Mouse (Mus musculus) heart, adult 2 months (tissue): ENCODE results near the gene Ubxn1. TPM values are rescaled to one million over a fixed set of nuclear protein-coding genes. Genes with fewer than 3 reads are reported as not detected.

Source experiments
- DNase-seq, 2 experiments: peaks; one replicate each; pipeline ENCODE4 v3.0.0; 2021
- H3K27ac ChIP-seq: fragments of 200-600 bp; 2 replicates; pipeline ENCODE4 v1.8.1; 2022
- H3K27me3 ChIP-seq: fragments of 200-500 bp; 2 replicates; pipeline ENCODE4 v1.6.1; 2012; ENCODE audit warnings: mild to moderate bottlenecking, low read length, inconsistent platforms, mixed read lengths; ENCODE audit not compliant: control insufficient read depth, insufficient read depth
- H3K36me3 ChIP-seq: fragments of 200-500 bp; 2 replicates; pipeline ENCODE4 v1.6.1; 2012; ENCODE audit warnings: low read length, inconsistent platforms; ENCODE audit not compliant: control insufficient read depth, insufficient read depth
- H3K4me1 ChIP-seq: fragments of 200-500 bp; 2 replicates; pipeline ENCODE4 v1.6.1; 2011; ENCODE audit warnings: low read length; ENCODE audit not compliant: control insufficient read depth, insufficient read depth
- H3K4me3 ChIP-seq: fragments of 200-600 bp; 2 replicates; pipeline ENCODE4 v1.8.1; 2022
- H3K79me2 ChIP-seq: fragments of 200-500 bp; replicated peaks from 2 replicates; pipeline ENCODE4 v1.6.1; 2012; ENCODE audit warnings: mild to moderate bottlenecking, inconsistent platforms, low read length, moderate library complexity, mixed read lengths; ENCODE audit not compliant: control insufficient read depth, insufficient read depth
- H3K9ac ChIP-seq: fragments of 200-500 bp; 2 replicates; pipeline ENCODE4 v1.6.1; 2012; ENCODE audit warnings: low read depth, mild to moderate bottlenecking, control low read depth, inconsistent platforms, low read length, mixed read lengths
- CTCF ChIP-seq: fragments of 200-600 bp; IDR thresholded peaks from 2 replicates; pipeline ENCODE4 v1.8.1; 2022; ENCODE audit warnings: antibody characterized with exemption, mild to moderate bottlenecking, moderate library complexity
- EP300 ChIP-seq: fragments of 200-500 bp; IDR thresholded peaks from 2 replicates; pipeline ENCODE4 v1.6.1; 2011; ENCODE audit warnings: low read depth, low read length, control low read depth; ENCODE audit not compliant: insufficient read depth
- POLR2A ChIP-seq: fragments of 200-500 bp; IDR thresholded peaks from 2 replicates; pipeline ENCODE4 v1.6.1; 2011; ENCODE audit warnings: mild to moderate bottlenecking, low read depth, low read length, control low read depth; ENCODE audit not compliant: insufficient read depth
- WGBS: fragments of 180-500 bp; shearing (Covaris S2); methylation state at CpG from one replicate; pipeline ENCODE4 v1.1.7; 2018; 5-methylcytosine and 5-hydroxymethylcytosine counted together
- intact Hi-C: fragments of 180-260 bp; cut with DNase I; formaldehyde crosslinking; loops from one replicate; pipeline ENCODE4 v1.15.1; 2025
- microRNA-seq, 2 experiments: library from miRNA; unstranded; fragments of <30 nt; microRNA quantifications; one replicate each; pipeline ENCODE4 v1.2.0; 2021
- polyA plus RNA-seq: library from polyadenylated mRNA; depleted of rRNA; stranded (reverse); fragments of >200 nt; gene quantifications from 2 replicates; pipeline ENCODE4 v1.2.3, GENCODE M21; 2012; rRNA removed
- total RNA-seq, 2 experiments: library from RNA; stranded (reverse); gene quantifications; 2 replicates each; pipeline ENCODE4 v1.2.3; 2021

The Ubxn1 gene
- total and polyA plus RNA-seq, 3 experiments: 60.7 to 135 (median 108) TPM

DNA sequence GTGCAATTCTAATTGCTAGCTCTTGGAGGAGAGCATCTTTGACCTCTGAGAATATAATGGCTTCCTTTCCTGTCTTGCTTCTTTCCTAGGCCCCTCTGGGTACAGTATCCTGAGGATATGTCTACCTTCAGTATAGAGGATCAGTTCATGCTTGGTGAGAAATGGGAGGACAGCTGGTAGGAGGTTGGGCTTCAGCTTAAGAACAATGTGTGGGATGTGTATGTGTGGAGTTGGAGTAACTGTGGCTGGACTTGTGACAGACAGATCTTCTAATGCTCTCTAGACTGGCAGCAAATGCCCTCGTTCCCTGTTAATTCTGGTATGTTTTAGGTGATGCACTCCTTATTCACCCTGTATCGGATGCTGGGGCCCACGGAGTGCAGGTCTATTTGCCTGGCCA is 42.9 kb downstream of the Ubxn1 start:
- no peaks in the 10 kb centered on the region for H3K27me3 ChIP-seq
- no peak overlapping the region for H3K27ac ChIP-seq
- TF ChIP-seq POLR2A (no peak), CTCF (no peak), EP300 (no peak)
- no peak for DNase-seq
- no peak overlapping the region for H3K9ac ChIP-seq
- no peaks in the 10 kb centered on the region for H3K79me2 ChIP-seq
- no peak overlapping the region for H3K4me3 ChIP-seq
- no peaks in the 10 kb centered on the region for H3K4me1 ChIP-seq
- H3K36me3 ChIP-seq: no peaks in the 10 kb centered on the region
- 99% methylated on average over 3 of the region's 3 CpGs for WGBS
- intact Hi-C loops: no loop called here

DNA sequence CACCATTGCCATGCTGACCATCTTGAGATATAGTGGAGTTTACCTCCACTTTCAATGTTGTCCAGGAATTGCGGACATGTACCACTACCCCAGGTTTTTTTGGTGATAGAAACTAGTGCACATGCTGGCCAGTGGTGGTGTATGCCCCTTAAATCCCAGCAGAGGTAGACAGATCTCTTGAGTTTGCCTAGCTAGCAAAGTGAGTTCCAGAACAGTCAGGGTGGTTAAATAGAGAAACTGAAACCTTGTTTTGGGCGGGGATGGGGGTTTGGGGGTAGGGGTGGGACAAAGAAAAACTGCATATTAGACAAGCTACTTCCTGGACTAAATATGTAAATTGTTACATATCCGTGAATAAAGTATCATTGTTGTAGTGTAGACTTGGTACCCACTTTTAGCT is 47.7 kb downstream of the Ubxn1 start:
- Histone ChIP-seq H3K36me3 (0 out of 2 replicates have a peak, but pooled peaks cover 3% of the 10 kb centered on the region), H3K27ac (no peak overlapping the region), H3K9ac (no peak overlapping the region), H3K4me3 (no peak overlapping the region), H3K4me1 (peaks cover 4% of the 10 kb centered on the region), H3K79me2 (no peaks in the 10 kb centered on the region), H3K27me3 (no peaks in the 10 kb centered on the region)
- intact Hi-C loops: no loop called here
- no peak for TF ChIP-seq POLR2A
- TF ChIP-seq CTCF: no peak
- TF ChIP-seq EP300: no peak
- WGBS: 89% methylated on average over 3 of the region's 3 CpGs
- no peak for DNase-seq

GRCm38 (mm10) chr19:8919684-8920072 is 48.4 kb downstream of the Ubxn1 start:
- H3K4me3 ChIP-seq: peak overlapping the region; percentile 94
- WGBS: 65% methylated on average over 6 of the region's 6 CpGs
- H3K36me3 ChIP-seq: 0 out of 2 replicates have a peak, but pooled peaks cover 3% of the 10 kb centered on the region
- no peaks in the 10 kb centered on the region for H3K79me2 ChIP-seq
- H3K9ac ChIP-seq: peak overlapping the region; percentile 25; the same call in 1 of the 2 replicates
- peak overlapping the region; percentile 95 for H3K27ac ChIP-seq
- H3K27me3 ChIP-seq: no peaks in the 10 kb centered on the region
- DNase-seq: no peak
- TF ChIP-seq EP300: no peak
- no peak for TF ChIP-seq POLR2A
- no peak for TF ChIP-seq CTCF
- intact Hi-C loops: loop anchor here (2.0 kb wide), 1 partner anchor 21 kb away; the partner anchor contains the start of gene Ganab
- peaks cover 4% of the 10 kb centered on the region for H3K4me1 ChIP-seq

DNA sequence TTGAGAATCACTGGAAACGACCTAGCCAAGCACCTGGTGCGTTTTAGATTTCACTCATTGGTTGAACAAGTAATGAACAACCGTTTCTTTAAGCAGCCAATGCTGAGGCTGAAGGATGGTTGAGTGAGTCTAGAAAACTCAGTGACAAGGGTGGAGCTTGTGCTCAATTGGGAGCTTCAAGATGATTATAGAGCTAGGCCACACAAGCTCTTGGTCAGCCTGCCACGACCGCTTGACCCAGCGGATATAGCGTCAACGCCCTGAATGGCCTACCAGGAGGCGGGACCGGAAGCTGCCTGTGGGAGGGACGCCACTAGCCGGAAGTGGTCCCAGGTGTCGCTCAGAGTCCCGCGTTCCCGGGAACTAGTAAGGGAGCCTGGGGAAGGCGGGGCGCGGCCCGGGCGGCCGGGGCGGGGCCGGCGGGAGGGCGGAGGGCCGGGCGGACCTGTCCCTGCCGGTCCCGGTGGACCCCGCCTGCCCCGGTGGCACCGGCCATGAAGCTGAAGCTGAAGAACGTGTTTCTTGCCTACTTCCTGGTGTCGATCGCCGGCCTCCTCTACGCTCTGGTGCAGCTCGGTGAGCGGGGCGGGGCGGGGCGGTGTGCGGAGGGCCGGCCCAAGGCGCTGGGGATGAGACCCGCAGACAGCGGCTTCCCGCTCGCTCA is 48.9 kb downstream of the Ubxn1 start, which contains the start of gene B3gat3:
Gene B3gat3, plus strand, starts transcription at position 302 of the 664 bp plus-strand sequence.
- H3K27ac ChIP-seq: peak within 1 kb of the TSS; percentile 95
- DNase-seq: peak; percentile 98
- H3K4me3 ChIP-seq: peak within 1 kb of the TSS; percentile 94
- H3K9ac ChIP-seq: peak within 1 kb of the TSS; percentile 93
- TF ChIP-seq POLR2A (peak; percentile 99), EP300 (peak; percentile 50; the same call in 1 of the 2 replicates), CTCF (no peak)
- 0 out of 2 replicates have a peak, but pooled peaks cover 3% of the 10 kb centered on the region for H3K36me3 ChIP-seq
- H3K4me1 ChIP-seq: peaks cover 4% of the 10 kb centered on the region
- H3K79me2 ChIP-seq: no peaks in the 10 kb centered on the region
- WGBS: 2% methylated on average over 50 of the region's 50 CpGs
- no peaks in the 10 kb centered on the region for H3K27me3 ChIP-seq
- intact Hi-C loops: loop anchor here (2.0 kb wide), 1 partner anchor 21 kb away; the partner anchor contains the start of gene Ganab

- intact Hi-C loops: loop anchor here (2.0 kb wide), 1 partner anchor 22 kb away; the partner anchor contains the start of gene Ganab
- Histone ChIP-seq H3K4me3 (peak overlapping the region; percentile 94), H3K36me3 (0 out of 2 replicates have a peak, but pooled peaks cover 3% of the 10 kb centered on the region), H3K27ac (peak overlapping the region; percentile 95), H3K79me2 (no peaks in the 10 kb centered on the region), H3K9ac (peak overlapping the region; percentile 93), H3K27me3 (no peaks in the 10 kb centered on the region), H3K4me1 (peaks cover 4% of the 10 kb centered on the region)
- WGBS: under 1% methylated on average over 6 of the region's 6 CpGs
- no peak for DNase-seq
- TF ChIP-seq EP300 (no peak), CTCF (no peak), POLR2A (no peak)
These were observed 49.6 kb downstream of the Ubxn1 start for GRCm38 (mm10) chr19:8920836-8921291.

DNA sequence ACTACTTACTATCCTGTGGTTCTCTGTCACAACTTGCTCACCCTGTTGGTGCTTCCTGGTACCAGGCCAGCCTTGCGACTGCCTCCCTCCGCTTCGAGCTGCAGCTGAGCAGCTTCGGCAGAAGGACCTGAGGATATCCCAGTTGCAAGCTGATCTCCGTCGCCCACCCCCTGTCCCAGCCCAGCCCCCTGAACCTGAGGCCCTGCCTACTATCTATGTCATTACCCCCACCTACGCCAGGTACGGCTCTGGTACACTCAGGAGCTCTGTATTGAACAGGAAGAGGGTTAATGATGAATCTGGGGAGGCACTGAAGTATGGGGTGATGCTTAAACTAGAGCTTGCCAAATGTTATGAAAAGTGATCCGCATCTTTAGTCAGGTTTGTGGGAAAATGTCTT is 50.4 kb downstream of the Ubxn1 start:
- no peak overlapping the region for H3K27ac ChIP-seq
- no peaks in the 10 kb centered on the region for H3K27me3 ChIP-seq
- H3K4me3 ChIP-seq: no peak overlapping the region
- peaks cover 4% of the 10 kb centered on the region for H3K4me1 ChIP-seq
- intact Hi-C loops: loop anchor here (2.0 kb wide), 1 partner anchor 23 kb away; the partner anchor contains the start of gene Ganab
- H3K36me3 ChIP-seq: 0 out of 2 replicates have a peak, but pooled peaks cover 3% of the 10 kb centered on the region
- H3K79me2 ChIP-seq: no peaks in the 10 kb centered on the region
- TF ChIP-seq CTCF: no peak
- TF ChIP-seq EP300: no peak
- TF ChIP-seq POLR2A: no peak
- WGBS: 75% methylated on average over 9 of the region's 9 CpGs
- no peak overlapping the region for H3K9ac ChIP-seq
- DNase-seq: no peak

Small RNA genes within 50 kb of the gene (microRNA-seq; reads per million reads assigned to microRNA genes)
- 0.56 to 0.77 reads per million in 2 experiments for gene Mir5136

Other genes with a start within 250 kb of the Ubxn1 start
Only the 30 nearest of the 32 such genes appear.
- 10 to 100 TPM; 41.0 to 42.2 TPM for gene Slc3a2, start 148.1 kb upstream of the Ubxn1 start, total RNA-seq
- 60.9 and 61.1 TPM in 2 replicates for gene Slc3a2, start 148.1 kb upstream of the Ubxn1 start, polyA plus RNA-seq
- gene Wdr74, start 135.7 kb upstream of the Ubxn1 start, total RNA-seq: 10 to 100 TPM; 18.7 to 19.2 TPM
- gene Wdr74, start 135.7 kb upstream of the Ubxn1 start, polyA plus RNA-seq: 15.7 and 18.2 TPM in 2 replicates
- under 1 TPM in 1 of 2 experiments, not detected in 1; 0.57 TPM for gene 1700092M07Rik, start 130.8 kb upstream of the Ubxn1 start, total RNA-seq
- 0.62 and 1.3 TPM in 2 replicates for gene 1700092M07Rik, start 130.8 kb upstream of the Ubxn1 start, polyA plus RNA-seq
- 10 to 100 TPM; 23.8 to 25.3 TPM for gene Stx5a, start 130.1 kb upstream of the Ubxn1 start, total RNA-seq
- gene Stx5a, start 130.1 kb upstream of the Ubxn1 start, polyA plus RNA-seq: 33.4 and 49.3 TPM in 2 replicates
- 10 to 100 TPM; 35.5 to 41.8 TPM for gene Nxf1, start 114.4 kb upstream of the Ubxn1 start, total RNA-seq
- gene Nxf1, start 114.4 kb upstream of the Ubxn1 start, polyA plus RNA-seq: 66.5 and 93.2 TPM in 2 replicates
- 100 to 1,000 TPM; 108 to 130 TPM for gene Tmem223, start 100.5 kb upstream of the Ubxn1 start, total RNA-seq
- gene Tmem223, start 100.5 kb upstream of the Ubxn1 start, polyA plus RNA-seq: 212 and 233 TPM in 2 replicates
- gene Tmem179b, start 97.0 kb upstream of the Ubxn1 start, total RNA-seq: 10 to 100 TPM; 14.8 to 17.1 TPM
- 44.5 and 44.9 TPM in 2 replicates for gene Tmem179b, start 97.0 kb upstream of the Ubxn1 start, polyA plus RNA-seq
- 1 to 10 TPM; 7.8 to 9.1 TPM for gene Taf6l, start 85.1 kb upstream of the Ubxn1 start, total RNA-seq
- gene Taf6l, start 85.1 kb upstream of the Ubxn1 start, polyA plus RNA-seq: 6.0 and 6.2 TPM in 2 replicates
- gene Polr2g, start 72.9 kb upstream of the Ubxn1 start, total RNA-seq: 10 to 100 TPM; 53.4 to 56.3 TPM
- gene Polr2g, start 72.9 kb upstream of the Ubxn1 start, polyA plus RNA-seq: 55.1 and 84.1 TPM in 2 replicates
- gene Zbtb3, start 68.9 kb upstream of the Ubxn1 start, total RNA-seq: 1 to 10 TPM; 1.4 to 1.5 TPM
- gene Zbtb3, start 68.9 kb upstream of the Ubxn1 start, polyA plus RNA-seq: 2.0 and 2.5 TPM in 2 replicates
- 10 to 100 TPM; 14.1 TPM for gene Ttc9c, start 52.2 kb upstream of the Ubxn1 start, total RNA-seq
- gene Ttc9c, start 52.2 kb upstream of the Ubxn1 start, polyA plus RNA-seq: 9.5 and 17.8 TPM in 2 replicates
- gene Hnrnpul2, start 51.5 kb upstream of the Ubxn1 start, total RNA-seq: 10 to 100 TPM; 44.7 to 47.5 TPM
- 12.4 and 23.2 TPM in 2 replicates for gene Hnrnpul2, start 51.5 kb upstream of the Ubxn1 start, polyA plus RNA-seq
- gene AC129217.1, start 41.7 kb upstream of the Ubxn1 start, total RNA-seq: not detected
- gene AC129217.1, start 41.7 kb upstream of the Ubxn1 start, polyA plus RNA-seq: not detected in 2 replicates
- gene Bscl2, start 34.0 kb upstream of the Ubxn1 start, total RNA-seq: 10 to 100 TPM; 22.6 to 23.5 TPM
- 52.3 and 67.7 TPM in 2 replicates for gene Bscl2, start 34.0 kb upstream of the Ubxn1 start, polyA plus RNA-seq
- gene Gng3, start 32.3 kb upstream of the Ubxn1 start, total RNA-seq: not detected
- 0.23 and 0.35 TPM in 2 replicates for gene Gng3, start 32.3 kb upstream of the Ubxn1 start, polyA plus RNA-seq
- 1 to 10 TPM; 2.6 to 3.7 TPM for gene Lrrn4cl, start 20.7 kb upstream of the Ubxn1 start, total RNA-seq
- 3.8 and 5.7 TPM in 2 replicates for gene Lrrn4cl, start 20.7 kb upstream of the Ubxn1 start, polyA plus RNA-seq
- 10 to 100 TPM; 49.9 to 56.5 TPM for gene Uqcc3, start 9.4 kb downstream of the Ubxn1 start, total RNA-seq
- gene Uqcc3, start 9.4 kb downstream of the Ubxn1 start, polyA plus RNA-seq: 43.7 and 48.6 TPM in 2 replicates
- 1 to 10 TPM; 4.2 to 5.2 TPM for gene Lbhd1, start 12.2 kb downstream of the Ubxn1 start, total RNA-seq
- 1.1 and 1.3 TPM in 2 replicates for gene Lbhd1, start 12.2 kb downstream of the Ubxn1 start, polyA plus RNA-seq
- not detected for gene Gm49403, start 12.4 kb downstream of the Ubxn1 start, total RNA-seq
- not detected in 2 replicates for gene Gm49403, start 12.4 kb downstream of the Ubxn1 start, polyA plus RNA-seq
- 10 to 100 TPM; 15.6 to 21.0 TPM for gene 1810009A15Rik, start 17.4 kb downstream of the Ubxn1 start, total RNA-seq
- gene 1810009A15Rik, start 17.4 kb downstream of the Ubxn1 start, polyA plus RNA-seq: 10.1 and 10.5 TPM in 2 replicates
- 1 to 10 TPM in 1 of 2 experiments, under 1 TPM in 1; 0.57 to 3.2 TPM for gene Gm49416, start 17.4 kb downstream of the Ubxn1 start, total RNA-seq
- 1.2 and 1.3 TPM in 2 replicates for gene Gm49416, start 17.4 kb downstream of the Ubxn1 start, polyA plus RNA-seq
- gene Ints5, start 21.5 kb downstream of the Ubxn1 start, total RNA-seq: 10 to 100 TPM; 10.6 to 12.6 TPM
- gene Ints5, start 21.5 kb downstream of the Ubxn1 start, polyA plus RNA-seq: 10.8 and 13.5 TPM in 2 replicates
- gene Ganab, start 26.6 kb downstream of the Ubxn1 start, total RNA-seq: 10 to 100 TPM; 50.3 to 52.5 TPM
- gene Ganab, start 26.6 kb downstream of the Ubxn1 start, polyA plus RNA-seq: 54.5 and 90.0 TPM in 2 replicates
- 10 to 100 TPM; 35.4 to 42.3 TPM for gene B3gat3, start 48.9 kb downstream of the Ubxn1 start, total RNA-seq
- 59.4 and 61.2 TPM in 2 replicates for gene B3gat3, start 48.9 kb downstream of the Ubxn1 start, polyA plus RNA-seq
- 10 to 100 TPM; 21.8 to 23.1 TPM for gene Rom1, start 57.9 kb downstream of the Ubxn1 start, total RNA-seq
- gene Rom1, start 57.9 kb downstream of the Ubxn1 start, polyA plus RNA-seq: 24.9 and 30.7 TPM in 2 replicates
- 1 to 10 TPM; 7.0 to 9.7 TPM for gene Eml3, start 58.1 kb downstream of the Ubxn1 start, total RNA-seq
- 17.6 and 18.4 TPM in 2 replicates for gene Eml3, start 58.1 kb downstream of the Ubxn1 start, polyA plus RNA-seq
- 10 to 100 TPM; 29.0 to 32.1 TPM for gene Mta2, start 70.4 kb downstream of the Ubxn1 start, total RNA-seq
- 13.1 and 15.6 TPM in 2 replicates for gene Mta2, start 70.4 kb downstream of the Ubxn1 start, polyA plus RNA-seq
- gene Tut1, start 82.4 kb downstream of the Ubxn1 start, total RNA-seq: 1 to 10 TPM; 8.5 to 9.4 TPM
- 7.2 and 10.6 TPM in 2 replicates for gene Tut1, start 82.4 kb downstream of the Ubxn1 start, polyA plus RNA-seq
- gene Eef1g, start 95.5 kb downstream of the Ubxn1 start, total RNA-seq: 100 to 1,000 TPM; 224 to 260 TPM
- gene Eef1g, start 95.5 kb downstream of the Ubxn1 start, polyA plus RNA-seq: 191 and 291 TPM in 2 replicates
- gene Ahnak, start 117.8 kb downstream of the Ubxn1 start, total RNA-seq: 100 to 1,000 TPM; 299 to 348 TPM
- gene Ahnak, start 117.8 kb downstream of the Ubxn1 start, polyA plus RNA-seq: 23.0 and 42.5 TPM in 2 replicates